Mouse (Mus musculus): Measurements from ENCODE around the gene Tuba3b.

- TF ChIP-seq FLI1 (IDR thresholded peaks at IDR 0.05; ENCODE audit: low read length): no peak
- TF ChIP-seq GATA1 (IDR thresholded peaks at IDR 0.05; ENCODE audit: borderline replicate concordance, low read length): no peak
These were observed 48.7 kb downstream of the Tuba3b start for GRCm38 (mm10) chr6:145664208-145664607.

Data from megakaryocyte, embryonic 14.5 days (primary cell).